Mouse (Mus musculus) ovary, postnatal 14 days (tissue): ENCODE measurements around the gene Rxrb.

Source experiments
- DNase-seq: peaks from one replicate; pipeline ENCODE4 v3.0.0; 2022; ENCODE audit warnings: low spot score

The Rxrb gene

DNA sequence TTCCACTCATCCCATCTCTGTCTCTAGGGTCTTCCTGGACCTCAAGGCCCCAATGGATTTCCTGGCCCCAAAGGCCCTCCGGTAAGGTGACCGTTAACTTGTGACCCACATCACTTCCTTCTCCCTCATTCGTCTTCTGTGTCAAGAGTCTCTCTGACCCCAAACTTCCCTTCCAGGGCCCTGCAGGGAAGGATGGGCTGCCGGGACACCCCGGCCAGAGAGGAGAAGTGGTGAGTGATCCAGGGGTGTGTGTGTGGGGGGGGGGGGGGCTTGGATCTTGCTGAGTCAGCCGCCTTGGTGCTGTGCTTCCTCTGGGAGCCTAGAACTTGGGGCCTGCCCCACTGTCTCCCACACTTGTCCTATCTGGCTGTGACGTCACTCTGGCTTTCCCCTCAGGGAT lies 25.6 kb downstream of the Rxrb start:
- DNase-seq: no peak

DNA sequence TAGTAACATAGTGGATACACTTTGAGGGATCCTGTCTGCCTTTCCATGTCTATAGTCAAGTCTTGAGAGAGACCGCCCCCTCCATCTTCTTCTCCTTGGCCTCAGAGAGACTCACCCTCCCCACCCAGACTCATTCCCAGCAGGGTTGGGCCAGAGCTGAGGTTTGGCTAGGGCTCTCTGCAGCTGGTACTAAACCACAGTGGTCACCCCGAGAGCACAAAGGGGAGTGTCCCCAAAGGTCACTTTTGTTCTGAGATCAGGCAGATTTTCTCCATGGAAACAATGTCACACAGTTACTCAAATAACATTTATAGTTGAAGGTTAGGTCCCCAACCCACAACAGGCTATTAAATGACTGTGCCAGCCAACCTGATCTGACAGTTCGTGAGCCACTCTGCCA lies 37.3 kb downstream of the Rxrb start:
- no peak for DNase-seq

DNA sequence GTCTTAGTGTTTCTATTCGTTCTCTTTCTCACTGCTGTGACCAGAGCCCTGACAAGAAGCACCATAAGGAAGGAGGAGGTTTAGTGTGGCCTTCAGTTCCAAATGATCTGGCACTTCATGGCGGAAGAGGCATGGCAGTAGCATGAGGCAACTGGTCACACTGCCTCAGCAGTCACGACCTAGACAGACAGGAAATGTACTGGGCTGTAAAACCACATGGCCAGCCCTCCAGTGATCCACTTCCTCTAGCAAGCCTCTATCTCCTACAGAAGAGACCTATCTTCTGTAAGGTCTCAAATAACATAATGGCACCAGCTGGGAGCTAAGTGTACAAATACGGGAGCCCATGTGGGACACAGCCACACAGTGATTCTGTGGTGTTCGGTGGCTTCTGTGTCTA lies 40.5 kb downstream of the Rxrb start:
- DNase-seq: no peak

DNA sequence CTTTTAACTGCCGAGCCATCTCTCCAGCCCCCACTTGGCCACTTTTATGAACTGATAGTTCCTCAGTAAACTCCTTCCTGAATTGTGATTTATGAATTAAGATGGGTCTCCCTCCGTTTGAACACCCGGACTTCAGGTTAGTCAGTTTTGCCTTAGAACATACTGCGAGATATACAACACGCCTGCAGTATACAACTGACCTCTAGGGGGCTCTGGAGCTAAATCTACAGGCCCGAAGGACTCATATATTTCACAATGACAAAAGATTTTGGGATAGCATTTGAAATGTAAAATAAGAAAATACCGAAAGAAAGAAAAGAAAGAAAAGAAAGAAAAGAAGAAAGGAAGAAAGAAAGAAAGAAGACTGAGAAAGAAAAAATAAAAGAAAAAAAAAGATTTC lies 43.7 kb downstream of the Rxrb start:
- DNase-seq: peak; percentile 65

DNA sequence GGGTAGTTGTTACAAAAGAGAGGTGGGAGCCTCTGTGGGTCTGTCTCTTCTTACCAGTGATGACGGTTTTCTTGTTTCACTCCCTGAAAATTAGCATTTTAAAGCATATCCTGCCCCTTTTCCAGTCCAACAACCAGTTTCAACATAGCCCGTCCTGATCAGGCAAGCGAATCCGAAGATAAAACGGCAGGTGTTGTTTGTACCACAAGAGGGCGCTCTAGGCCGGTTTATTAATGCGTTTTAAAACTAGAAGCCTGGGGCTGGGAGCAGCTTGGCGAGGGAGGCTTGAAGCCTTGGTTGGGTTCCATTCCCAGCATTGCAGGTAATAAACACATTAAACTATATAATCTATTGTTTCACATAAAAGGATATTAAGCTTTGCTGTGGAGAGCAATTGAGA lies 45.9 kb downstream of the Rxrb start:
- DNase-seq: peak; percentile 61

DNA sequence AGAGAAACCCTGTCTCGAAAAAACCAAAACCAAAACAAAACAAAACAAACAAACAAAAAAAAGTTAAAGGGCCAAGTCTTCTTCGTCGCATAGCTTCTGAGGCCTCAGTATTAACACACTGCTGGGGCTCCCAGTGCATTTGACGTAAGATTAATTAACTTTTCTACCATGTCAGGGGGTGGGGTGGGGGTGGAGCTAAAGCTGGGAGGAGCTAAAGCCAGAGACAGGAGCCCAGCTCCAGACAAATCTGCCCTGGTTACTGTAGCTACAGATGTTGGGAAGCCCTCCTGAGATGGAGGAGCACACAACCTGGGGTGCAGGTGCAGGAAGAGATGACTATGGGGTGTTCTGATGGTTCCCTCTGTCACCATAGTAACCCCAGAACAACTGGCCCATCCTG lies 46.5 kb downstream of the Rxrb start:
- DNase-seq: no peak

DNA sequence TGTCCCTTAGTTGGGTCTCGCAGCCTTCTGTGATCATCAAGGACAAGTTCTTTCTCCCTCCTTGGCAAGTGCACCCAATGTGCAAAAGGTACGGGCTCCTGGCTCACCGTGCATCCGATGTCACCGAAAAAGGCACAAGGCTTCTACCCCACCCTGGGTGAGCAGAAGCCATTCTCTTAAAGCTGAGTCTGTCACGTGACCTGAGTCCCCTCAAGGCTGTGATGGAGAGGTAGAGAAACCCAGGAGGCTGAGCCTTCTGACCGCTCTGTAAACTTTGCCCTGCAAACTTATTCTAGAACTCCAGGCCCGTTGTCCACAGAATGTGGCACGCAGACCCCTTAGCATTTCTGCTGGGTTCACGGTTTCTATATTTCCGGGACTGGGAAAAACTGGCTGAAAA lies 47.4 kb downstream of the Rxrb start:
- no peak for DNase-seq

DNA sequence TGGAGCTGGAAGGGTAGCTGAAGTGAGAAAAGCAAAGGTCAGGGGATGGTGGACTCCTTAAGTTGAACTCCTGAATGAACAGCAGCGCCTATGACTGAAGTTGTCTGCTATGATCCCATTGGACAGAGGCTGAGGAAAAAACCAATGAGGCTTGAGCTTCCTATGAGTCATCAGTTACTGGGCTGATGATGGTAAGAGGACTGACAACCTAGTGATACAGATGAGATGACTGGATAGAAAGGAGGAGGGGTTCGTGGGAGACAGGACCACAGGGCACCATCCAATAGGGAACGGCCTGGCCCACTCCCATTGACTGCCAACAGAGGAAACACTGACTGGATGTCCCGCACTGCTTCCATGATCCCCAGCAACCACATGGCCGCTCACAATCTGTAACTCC lies 48.0 kb downstream of the Rxrb start:
- DNase-seq: peak; percentile 11

DNA sequence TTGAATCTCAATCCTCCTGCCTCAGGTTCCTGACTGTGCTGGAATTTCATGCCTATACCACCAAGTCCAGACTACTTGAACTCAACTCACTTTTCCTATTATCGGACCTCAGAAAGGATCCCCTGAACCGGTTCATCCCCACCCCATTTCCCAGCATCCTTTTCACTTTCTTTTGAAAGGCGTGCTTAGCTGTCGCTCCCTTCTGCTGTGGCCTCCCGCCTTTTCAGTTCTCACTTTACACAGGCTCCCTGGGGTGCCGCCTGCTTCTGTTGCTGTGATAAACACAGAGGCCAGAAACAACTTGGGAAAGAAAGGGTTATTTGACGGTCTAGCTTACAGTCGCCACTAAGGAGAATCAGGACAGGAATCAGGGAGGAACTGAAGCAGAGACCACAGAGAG lies 51.5 kb downstream of the Rxrb start:
- DNase-seq: no peak

DNA sequence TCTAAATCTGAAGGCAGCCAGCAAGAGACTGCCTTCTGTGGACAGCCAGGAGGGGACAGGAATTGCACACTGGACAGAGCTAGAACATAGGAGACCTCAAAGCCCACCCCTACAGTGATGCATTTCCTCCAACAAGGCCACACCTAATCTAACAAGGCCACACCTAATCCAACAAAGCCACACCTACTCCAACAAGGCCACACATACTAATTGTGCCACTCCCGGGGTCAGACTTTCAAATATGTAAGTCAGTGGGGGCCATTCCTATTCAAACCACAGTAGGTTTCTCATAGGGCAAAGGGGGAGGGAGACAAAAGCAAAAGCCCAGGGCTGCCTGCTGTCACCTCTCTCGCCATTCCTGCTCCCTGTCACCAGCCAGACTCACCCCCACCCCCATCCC lies 55.8 kb downstream of the Rxrb start:
- DNase-seq: no peak
